Mouse (Mus musculus): ENCODE data around the gene Rasl12. TPM values are rescaled to one million over a fixed set of nuclear protein-coding genes. Genes with fewer than 3 reads are reported as not detected.

Gene Rasl12
- total RNA-seq (2012; rRNA removed) (0.08 and 0.13 TPM in 2 replicates), total RNA-seq (2014; rRNA removed) (0.09 TPM in 1 of 2 replicates, not detected in the other), polyA plus RNA-seq (2012; ENCODE audit: insufficient read length, low read depth) (not detected in 2 replicates)

DNA sequence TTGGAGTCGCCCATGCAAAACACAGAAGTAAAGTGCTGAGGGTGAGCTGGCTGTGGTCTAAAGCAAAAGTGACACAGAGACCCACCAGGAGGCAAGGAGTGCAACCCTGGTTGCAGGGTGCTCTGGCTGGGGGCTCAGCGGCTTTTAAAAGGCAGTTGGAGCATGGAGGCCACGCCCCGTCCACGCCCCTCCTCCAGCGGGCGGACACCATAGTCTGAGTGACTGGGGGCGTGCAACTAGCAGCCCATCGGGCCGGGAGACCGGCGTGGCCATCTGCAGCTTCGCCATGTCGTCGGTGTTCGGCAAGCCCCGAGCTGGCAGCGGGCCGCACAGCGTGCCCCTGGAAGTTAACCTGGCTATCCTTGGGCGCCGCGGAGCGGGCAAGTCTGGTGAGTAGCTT is at the start of gene Rasl12:
TSS of gene Rasl12 (plus strand) at position 228 of the 400 bp plus-strand sequence.
- no peak within 1 kb of the TSS for H3K27ac ChIP-seq (ENCODE audit: insufficient read depth, low read depth)
- H3K4me2 ChIP-seq (ENCODE audit: insufficient read depth, low read depth, poor library complexity, severe bottlenecking) = peak within 1 kb of the TSS; percentile 79
- H3K36me3 ChIP-seq (replicated peaks in 1 of 2; ENCODE audit: control insufficient read depth in 1 of 2, insufficient read depth in 1 of 2, low read length in 1 of 2) = no peaks in the 10 kb centered on the region
- TF ChIP-seq ZC3H11A (IDR thresholded peaks at IDR 0.05; ENCODE audit: low read depth, low read length) (no peak), PAX5 (IDR thresholded peaks at IDR 0.05; ENCODE audit: low read length) (no peak), CTCF (conservative IDR thresholded peaks at IDR 0.05 in 1 of 2, IDR thresholded peaks at IDR 0.05 in 1 of 2; ENCODE audit: low read depth in 2 of 2, low read length in 2 of 2) (no peak), E2F4 (IDR thresholded peaks at IDR 0.05; ENCODE audit: insufficient replicate concordance, low read depth, low read length) (no peak), MYC (IDR thresholded peaks at IDR 0.05; ENCODE audit: low read depth, low read length) (no peak), BHLHE40 (IDR thresholded peaks at IDR 0.05; ENCODE audit: low read depth, low read length) (no peak), NRF1 (IDR thresholded peaks at IDR 0.05; ENCODE audit: low read depth, low read length) (no peak), POLR2AphosphoS2 (IDR thresholded peaks at IDR 0.05; ENCODE audit: low read depth, low read length) (no peak), RCOR1 (conservative IDR thresholded peaks at IDR 0.05; ENCODE audit: low read depth, low read length) (no peak), CHD2 (IDR thresholded peaks at IDR 0.05; ENCODE audit: low read length) (no peak), RAD21 (IDR thresholded peaks at IDR 0.05; ENCODE audit: low read depth, low read length) (no peak), JUN (IDR thresholded peaks at IDR 0.05; ENCODE audit: insufficient read depth, low read depth, low read length) (no peak), NELFE (IDR thresholded peaks at IDR 0.05; ENCODE audit: low read depth, low read length) (no peak), GABPA (IDR thresholded peaks at IDR 0.05; ENCODE audit: insufficient replicate concordance, low read depth, low read length) (no peak), ZMIZ1 (IDR thresholded peaks at IDR 0.05; ENCODE audit: low read depth, low read length) (no peak), MAX (IDR thresholded peaks at IDR 0.05; ENCODE audit: low read length) (no peak), MAZ (IDR thresholded peaks at IDR 0.05; ENCODE audit: low read depth, low read length) (no peak), TBP (conservative IDR thresholded peaks at IDR 0.05; ENCODE audit: low read depth, low read length) (no peak), ZNF384 (IDR thresholded peaks at IDR 0.05; ENCODE audit: low read depth, low read length) (no peak)
- H3K9ac ChIP-seq (ENCODE audit: insufficient read depth, low read depth) = no peak within 1 kb of the TSS
- no peak for DNase-seq (ENCODE audit: extremely low read depth)
- peak within 1 kb of the TSS in 1 of 3 experiments; percentile 52 for H3K4me3 ChIP-seq (replicated peaks in 1 of 3; ENCODE audit: low read depth in 2 of 3, low read length in 2 of 3, poor library complexity in 1 of 3)
- no peaks in the 10 kb centered on the region for H3K79me2 ChIP-seq (replicated peaks; ENCODE audit: control insufficient read depth, extremely low read depth, insufficient read depth, poor library complexity, severe bottlenecking)
- dilution Hi-C loops (cut with MboI; ENCODE audit: extremely low pct_ligation_motif_present, extremely low pct_unique_long_range_greater_than_20kb, low sequenced_read_pairs) = no loop called here
- in situ Hi-C loops (cut with MboI; ENCODE audit: low pct_ligation_motif_present, low pct_unique_long_range_greater_than_20kb, low sequenced_read_pairs) = no loop called here
- peaks cover 0 to 6% of the 10 kb centered on the region in 2 experiments; a peak in 1 of 4 replicates for H3K4me1 ChIP-seq (ENCODE audit: control insufficient read depth in 1 of 2, insufficient read depth in 2 of 2)
- peaks cover 7% of the 10 kb centered on the region for H3K27me3 ChIP-seq (replicated peaks)
- no peaks in the 10 kb centered on the region for H3K9me3 ChIP-seq (replicated peaks; ENCODE audit: low read length)

DNA sequence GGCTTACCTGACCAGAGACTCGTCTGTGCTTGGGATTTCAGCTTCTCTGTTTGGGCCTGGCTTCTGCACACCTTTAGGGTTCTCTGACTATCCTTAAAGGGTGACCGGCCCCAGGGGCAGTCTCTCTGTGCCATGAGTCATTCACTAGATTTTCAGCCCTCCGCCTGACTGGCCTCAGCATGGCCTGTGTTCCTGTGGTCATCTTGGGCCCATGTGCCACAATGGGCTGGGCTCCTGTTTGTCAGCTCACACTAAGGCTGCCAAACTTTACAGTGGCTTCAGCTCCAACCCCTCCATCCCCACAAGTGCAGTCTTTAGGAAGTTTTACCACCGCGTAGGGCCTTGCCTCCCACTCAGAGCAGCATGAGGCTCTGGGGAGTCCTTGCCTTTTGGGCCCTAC is 45.1 kb upstream of the Rasl12 start:
- peaks cover 36% of the 10 kb centered on the region for H3K79me2 ChIP-seq (replicated peaks; ENCODE audit: control insufficient read depth, extremely low read depth, insufficient read depth, poor library complexity, severe bottlenecking)
- H3K36me3 ChIP-seq (replicated peaks in 1 of 2; ENCODE audit: control insufficient read depth in 1 of 2, insufficient read depth in 1 of 2, low read length in 1 of 2) = peaks cover 19 to 58% of the 10 kb centered on the region in 2 experiments
- H3K4me3 ChIP-seq (replicated peaks in 1 of 3; ENCODE audit: low read depth in 2 of 3, low read length in 2 of 3, poor library complexity in 1 of 3) = no peak overlapping the region
- H3K9ac ChIP-seq (ENCODE audit: insufficient read depth, low read depth) = no peak overlapping the region
- peaks cover 0 to 12% of the 10 kb centered on the region in 2 experiments; a peak in 1 of 4 replicates for H3K4me1 ChIP-seq (ENCODE audit: control insufficient read depth in 1 of 2, insufficient read depth in 2 of 2)
- no peak overlapping the region for H3K27ac ChIP-seq (ENCODE audit: insufficient read depth, low read depth)
- no peaks in the 10 kb centered on the region for H3K27me3 ChIP-seq (replicated peaks)
- no peaks in the 10 kb centered on the region for H3K9me3 ChIP-seq (replicated peaks; ENCODE audit: low read length)
- no peak for DNase-seq (ENCODE audit: extremely low read depth)
- dilution Hi-C loops (cut with MboI; ENCODE audit: extremely low pct_ligation_motif_present, extremely low pct_unique_long_range_greater_than_20kb, low sequenced_read_pairs) (no loop called here), in situ Hi-C loops (cut with MboI; ENCODE audit: low pct_ligation_motif_present, low pct_unique_long_range_greater_than_20kb, low sequenced_read_pairs) (no loop called here)
- TF ChIP-seq BHLHE40 (IDR thresholded peaks at IDR 0.05; ENCODE audit: low read depth, low read length) = no peak
- TF ChIP-seq EP300 (IDR thresholded peaks at IDR 0.05; ENCODE audit: low read length) = no peak
- TF ChIP-seq MAFK (IDR thresholded peaks at IDR 0.05; ENCODE audit: insufficient replicate concordance, low read length) = no peak
- no peak for TF ChIP-seq MYC (IDR thresholded peaks at IDR 0.05; ENCODE audit: low read depth, low read length)
- TF ChIP-seq MXI1 (IDR thresholded peaks at IDR 0.05; ENCODE audit: low read depth, low read length) = no peak
- no peak for TF ChIP-seq MEF2A (IDR thresholded peaks at IDR 0.05; ENCODE audit: borderline replicate concordance, low read depth, low read length)
- TF ChIP-seq ELF1 (IDR thresholded peaks at IDR 0.05; ENCODE audit: low read depth, low read length) = no peak
- no peak for TF ChIP-seq MAZ (IDR thresholded peaks at IDR 0.05; ENCODE audit: low read depth, low read length)
- no peak for TF ChIP-seq TBP (conservative IDR thresholded peaks at IDR 0.05; ENCODE audit: low read depth, low read length)
- no peak for TF ChIP-seq ZC3H11A (IDR thresholded peaks at IDR 0.05; ENCODE audit: low read depth, low read length)
- no peak for TF ChIP-seq MAX (IDR thresholded peaks at IDR 0.05; ENCODE audit: low read length)
- TF ChIP-seq CHD1 (IDR thresholded peaks at IDR 0.05; ENCODE audit: low read depth, low read length) = no peak
- no peak for TF ChIP-seq TCF12 (IDR thresholded peaks at IDR 0.05; ENCODE audit: low read depth, low read length)
- no peak for TF ChIP-seq PAX5 (IDR thresholded peaks at IDR 0.05; ENCODE audit: low read length)
- TF ChIP-seq ZKSCAN1 (IDR thresholded peaks at IDR 0.05; ENCODE audit: borderline replicate concordance, low read depth, low read length) = no peak
- TF ChIP-seq SIN3A (IDR thresholded peaks at IDR 0.05; ENCODE audit: low read length) = no peak
- TF ChIP-seq USF2 (conservative IDR thresholded peaks at IDR 0.05; ENCODE audit: low read depth, low read length) = no peak
- no peak for TF ChIP-seq NRF1 (IDR thresholded peaks at IDR 0.05; ENCODE audit: low read depth, low read length)
- no peak overlapping the region for H3K4me2 ChIP-seq (ENCODE audit: insufficient read depth, low read depth, poor library complexity, severe bottlenecking)

All from CH12.LX (cell line).